Mouse (Mus musculus) G1E-ER4 (cell line): Measurements from ENCODE around the gene Vav1. TPM values are rescaled to one million over a fixed set of nuclear protein-coding genes. Genes with fewer than 3 reads are reported as not detected.

Experiments
- GATA1 ChIP-seq: IDR thresholded peaks from one replicate; pipeline ENCODE4 v1.8.0; 2012; ENCODE audit warnings: low read length, inconsistent platforms
- polyA plus RNA-seq: library from polyadenylated mRNA; stranded (reverse); fragments of >175 nt; gene quantifications from 2 replicates; pipeline ENCODE4 v1.2.3, GENCODE M21; 2012

Gene Vav1
- polyA plus RNA-seq, 1 experiment, result 39.8 TPM

DNA sequence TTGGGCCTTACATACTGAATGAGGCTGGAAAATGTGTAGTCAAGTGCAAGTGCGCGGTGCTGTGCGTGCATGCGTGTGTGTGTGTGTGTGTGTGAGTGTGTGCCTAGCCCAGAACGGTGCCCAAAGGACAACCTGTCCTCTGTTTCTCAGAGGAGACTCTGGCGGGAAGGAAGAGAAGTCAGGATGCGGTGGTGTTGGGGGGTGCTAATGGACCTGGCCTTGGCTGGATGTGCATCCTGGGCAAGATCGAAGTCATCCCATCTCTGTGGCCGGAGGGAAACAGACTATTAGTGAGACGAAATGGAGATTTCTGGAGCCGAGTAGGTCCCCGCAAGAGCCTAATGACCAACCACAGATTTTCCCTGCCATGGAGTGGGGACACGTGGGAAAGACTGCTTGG is 30.1 kb upstream of the Vav1 start:
- no peak for TF ChIP-seq GATA1

DNA sequence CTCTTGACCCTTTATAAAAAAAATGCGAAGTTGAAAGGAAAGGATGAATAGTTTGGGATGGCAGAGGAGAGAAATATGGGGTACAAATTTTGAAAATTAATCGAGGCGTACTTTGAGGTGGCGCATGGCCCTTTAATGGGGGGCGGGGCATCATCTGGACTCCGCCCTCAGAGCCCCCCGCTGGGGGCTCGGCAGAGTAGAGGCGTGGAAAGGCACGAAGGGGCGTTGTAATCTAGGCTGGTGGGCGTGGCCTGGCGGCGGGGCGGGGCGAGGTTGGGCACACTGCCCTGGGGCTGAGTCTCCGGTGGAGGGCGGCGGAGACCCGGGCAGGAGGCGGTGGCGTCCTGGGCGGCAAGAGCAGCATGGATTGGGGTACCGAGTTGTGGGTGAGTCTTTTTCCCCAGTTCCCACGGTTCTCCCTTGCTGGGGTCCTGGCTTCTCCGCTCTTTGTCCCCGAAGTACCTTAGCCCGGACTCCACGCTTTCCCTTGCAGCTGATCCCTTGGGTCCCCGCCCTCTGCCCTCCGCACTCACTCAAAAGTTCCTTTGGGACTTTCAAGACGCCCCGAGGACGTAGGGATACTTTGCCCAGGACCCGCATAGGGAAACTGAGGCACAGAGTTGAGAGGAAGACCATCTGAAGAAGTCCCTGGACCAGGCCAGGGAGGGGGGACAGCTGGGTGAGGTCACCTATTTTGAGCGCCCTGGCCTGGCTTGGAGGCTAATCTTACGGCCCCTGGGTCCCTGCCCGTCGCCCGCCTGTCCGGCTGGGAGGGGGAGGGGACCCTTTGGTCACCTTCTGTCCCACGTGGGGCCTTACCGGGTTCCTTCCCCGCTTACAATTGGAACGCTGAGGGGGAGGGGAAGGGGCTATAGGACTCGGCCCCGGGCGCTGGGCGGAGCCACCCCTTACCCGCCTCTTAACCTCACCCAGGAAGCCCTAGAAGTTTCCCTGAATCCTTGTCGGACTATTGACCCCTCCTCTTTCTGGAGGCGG is 29.4 kb upstream of the Vav1 start, which contains the start of gene Trip10:
Gene Trip10 (plus strand): TSS at position 270 of the 996 bp plus-strand sequence.
- TF ChIP-seq GATA1, result no peak

DNA sequence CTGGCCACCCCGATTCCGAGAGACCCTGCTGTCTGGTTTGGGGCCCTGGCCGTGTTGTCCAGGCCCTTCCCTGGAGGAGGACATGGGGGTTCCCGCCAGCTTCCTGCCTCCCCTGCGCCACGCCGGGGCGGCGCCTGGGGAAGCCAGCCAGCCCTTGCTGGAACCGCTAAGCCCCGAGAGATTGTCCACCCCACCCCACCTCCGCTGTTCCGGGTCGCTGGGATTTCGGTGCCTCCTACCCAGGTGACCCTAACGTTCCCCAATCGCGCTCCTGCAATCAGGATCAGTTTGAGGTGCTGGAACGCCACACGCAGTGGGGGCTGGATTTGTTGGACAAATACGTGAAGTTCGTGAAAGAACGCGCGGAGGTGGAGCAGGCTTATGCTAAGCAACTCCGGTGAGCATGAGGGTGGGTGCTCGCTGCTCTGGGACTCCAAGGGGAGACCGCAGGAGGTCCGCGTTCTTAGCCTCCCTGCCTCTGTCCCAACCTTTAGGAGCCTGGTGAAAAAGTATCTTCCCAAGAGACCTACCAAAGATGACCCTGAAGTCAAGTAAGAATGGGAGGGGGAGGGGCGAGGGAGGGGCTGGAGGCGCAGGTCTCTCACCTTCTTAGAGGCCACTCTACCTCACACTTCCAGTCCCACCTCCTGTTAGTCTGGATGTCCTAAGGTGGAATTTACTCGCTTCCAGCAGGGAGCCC is 28.3 kb upstream of the Vav1 start:
- no peak for TF ChIP-seq GATA1

DNA sequence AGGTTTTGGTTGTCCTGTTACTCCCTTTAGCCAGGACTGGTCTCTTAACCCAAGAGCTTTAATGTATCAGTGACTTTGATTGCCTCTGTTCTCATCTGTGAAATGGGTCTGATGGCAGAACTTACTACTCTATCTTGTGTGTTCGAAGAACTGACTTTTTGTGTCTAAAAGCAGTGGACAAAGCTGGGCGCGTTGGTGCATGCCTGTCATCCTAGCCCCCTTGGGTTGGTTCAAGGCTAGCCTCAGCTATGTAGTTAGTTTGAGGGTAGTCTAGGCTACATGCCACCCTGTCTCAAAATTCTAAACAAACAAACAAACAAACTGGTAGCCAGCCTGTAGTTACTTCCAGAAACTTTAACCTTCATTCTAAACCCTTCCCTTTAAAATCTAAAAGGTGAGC is 27.5 kb upstream of the Vav1 start:
- TF ChIP-seq GATA1, result no peak

DNA sequence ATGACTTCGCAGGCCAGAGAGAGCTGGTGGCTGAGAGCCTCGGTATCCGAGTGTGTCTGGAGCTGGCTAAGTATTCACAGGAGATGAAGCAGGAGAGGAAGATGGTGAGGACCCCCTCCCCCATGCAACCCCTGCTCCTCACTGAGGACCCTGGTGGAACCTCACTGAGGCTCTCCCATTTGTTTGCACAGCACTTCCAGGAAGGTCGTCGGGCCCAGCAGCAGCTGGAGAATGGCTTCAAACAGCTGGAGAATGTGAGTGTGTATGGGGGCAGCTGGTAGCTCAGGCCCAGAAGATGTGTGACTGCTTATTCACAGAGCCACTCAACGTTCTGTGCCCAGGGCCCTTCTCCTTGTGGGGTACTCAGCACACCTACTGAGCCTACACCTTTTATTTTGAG is 25.6 kb upstream of the Vav1 start:
- no peak for TF ChIP-seq GATA1

DNA sequence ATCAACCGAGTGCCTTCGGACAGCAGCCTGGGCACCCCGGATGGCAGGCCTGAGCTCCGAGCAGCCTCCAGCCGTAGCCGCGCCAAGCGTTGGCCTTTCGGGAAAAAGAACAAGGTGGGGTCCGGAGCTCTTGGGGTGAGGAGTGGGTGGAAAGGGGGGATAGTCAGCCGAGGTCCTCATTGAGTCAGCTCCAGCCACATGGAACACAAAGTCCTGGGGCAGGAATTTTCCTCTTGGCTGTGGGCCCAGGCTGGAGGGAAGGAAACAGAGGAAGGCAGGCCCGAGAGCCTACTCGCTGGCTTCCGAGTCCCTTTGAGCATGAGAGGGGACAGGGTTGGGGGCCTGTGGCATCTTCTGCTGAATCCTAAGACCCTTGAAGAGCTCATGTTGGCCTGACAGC is 23.5 kb upstream of the Vav1 start:
- no peak for TF ChIP-seq GATA1

DNA sequence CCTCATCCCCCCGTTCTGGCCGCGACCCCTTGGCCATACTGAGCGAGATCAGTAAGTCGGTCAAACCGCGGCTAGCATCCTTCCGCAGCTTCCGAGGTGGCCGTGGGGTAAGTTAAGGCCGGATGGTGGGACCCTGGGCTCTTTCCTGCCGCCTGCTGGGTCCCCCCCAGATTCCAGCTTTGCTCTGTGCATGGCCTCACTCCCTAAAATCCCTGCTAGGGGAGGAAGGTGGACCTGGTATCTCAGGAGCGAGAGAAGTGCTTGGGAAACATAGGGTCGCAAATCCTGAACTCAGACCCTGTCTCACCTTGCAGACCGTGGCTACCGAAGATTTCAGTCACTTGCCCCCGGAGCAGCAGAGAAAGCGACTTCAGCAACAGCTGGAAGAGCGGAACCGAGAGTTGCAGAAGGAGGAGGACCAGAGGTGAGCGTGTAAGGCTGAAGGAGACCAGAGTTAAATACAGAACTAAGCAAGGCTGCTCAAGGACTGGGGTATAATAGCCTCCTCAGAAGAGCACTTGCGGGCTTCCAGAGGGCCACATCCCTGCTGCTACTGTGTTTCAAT is 21.9 kb upstream of the Vav1 start:
- TF ChIP-seq GATA1, result no peak

DNA sequence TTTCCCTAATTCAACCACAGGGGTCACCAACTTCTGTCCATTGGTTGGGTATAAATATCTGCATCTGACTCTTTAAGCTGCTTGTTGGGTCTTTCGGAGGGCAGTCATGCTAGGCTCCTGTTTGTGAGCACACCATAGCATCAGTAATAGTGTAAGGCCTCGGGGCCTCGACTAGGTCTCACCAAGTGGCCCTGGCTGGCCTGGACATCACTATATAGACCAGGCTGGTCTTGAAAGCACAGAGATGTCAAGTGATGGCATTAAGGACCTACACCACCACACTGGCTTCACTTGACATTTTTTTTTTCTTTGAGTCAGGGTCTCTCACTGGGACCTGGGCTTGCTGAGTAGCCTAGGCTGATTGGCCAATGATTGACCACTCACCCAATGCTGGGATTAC is 20.7 kb upstream of the Vav1 start:
- TF ChIP-seq GATA1, result no peak

DNA sequence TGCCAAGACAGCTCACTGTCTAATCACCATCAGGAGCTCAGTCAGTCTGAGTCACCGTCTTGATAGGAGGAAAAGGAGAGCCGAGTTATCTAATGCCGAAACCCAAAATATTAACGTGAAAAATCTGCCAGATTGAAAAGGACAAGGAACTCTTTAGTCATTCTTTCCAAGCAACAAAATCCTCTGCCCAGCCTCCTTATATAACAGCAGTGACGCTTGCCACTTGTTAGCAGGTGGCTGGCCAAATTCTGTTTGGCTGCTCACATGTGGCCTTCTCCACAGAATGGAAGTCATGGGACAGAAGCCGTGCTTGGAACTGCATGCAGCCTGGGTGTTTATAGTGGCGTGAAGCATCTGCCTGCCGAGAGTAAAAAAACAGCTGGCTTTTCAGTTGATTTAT is 19.2 kb upstream of the Vav1 start:
- TF ChIP-seq GATA1, result no peak

DNA sequence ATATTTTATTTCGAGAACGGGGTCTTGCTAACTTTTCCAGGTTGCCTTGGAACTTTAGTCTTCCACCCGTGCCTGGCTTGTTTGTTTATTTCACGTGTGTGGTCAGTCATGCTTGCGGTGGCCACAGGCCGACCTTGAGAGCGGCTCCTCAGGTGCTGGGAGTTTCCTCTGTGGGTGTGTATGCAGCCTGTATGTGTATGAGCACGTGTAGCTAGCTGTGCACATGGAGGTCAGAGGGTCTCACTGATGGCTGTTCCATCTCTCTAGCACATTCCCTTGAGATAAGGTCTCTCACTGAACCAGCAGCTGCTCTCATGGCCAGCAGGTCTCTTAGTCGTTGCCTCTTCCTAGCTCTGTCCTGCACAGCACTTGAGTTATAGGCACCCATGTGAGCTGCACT is 18.5 kb upstream of the Vav1 start:
- no peak for TF ChIP-seq GATA1

DNA sequence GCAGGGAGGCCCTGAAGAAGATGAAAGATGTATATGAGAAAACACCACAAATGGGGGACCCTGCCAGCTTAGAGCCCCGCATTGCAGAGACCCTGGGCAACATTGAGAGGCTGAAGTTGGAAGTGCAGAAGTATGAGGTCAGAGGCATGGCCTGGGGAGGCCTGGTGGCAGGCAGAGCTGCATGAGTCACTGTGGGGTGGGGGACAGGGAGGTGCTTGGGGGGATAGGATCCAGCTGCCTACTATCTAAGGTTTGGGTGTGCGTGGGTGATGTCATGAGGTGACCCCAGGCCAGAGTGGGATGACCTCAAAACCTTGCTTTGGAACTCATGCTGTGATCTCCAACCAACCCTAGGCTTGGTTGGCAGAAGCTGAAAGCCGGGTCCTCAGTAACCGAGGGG is 17.6 kb upstream of the Vav1 start:
- no peak for TF ChIP-seq GATA1

DNA sequence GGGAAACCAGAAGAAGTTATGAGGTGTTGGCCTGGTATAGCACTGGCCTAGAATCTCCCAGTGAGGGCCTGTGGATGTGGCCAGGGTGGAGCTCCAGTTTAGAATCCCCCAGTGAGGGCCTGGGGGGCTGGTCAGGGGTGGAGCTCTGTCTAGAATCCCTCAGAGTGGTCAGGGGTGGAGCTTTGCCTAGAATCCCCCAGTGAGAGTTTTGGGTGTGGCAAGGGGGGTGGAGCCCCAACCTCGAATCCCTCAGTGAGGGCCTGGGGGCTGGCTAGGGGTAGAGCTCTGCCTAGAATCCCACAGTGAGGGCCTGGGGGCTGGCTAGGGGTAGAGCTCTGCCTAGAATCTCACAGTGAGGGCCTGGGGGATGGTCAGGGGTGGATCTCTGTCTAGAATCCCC is 17.1 kb upstream of the Vav1 start:
- no peak for TF ChIP-seq GATA1

DNA sequence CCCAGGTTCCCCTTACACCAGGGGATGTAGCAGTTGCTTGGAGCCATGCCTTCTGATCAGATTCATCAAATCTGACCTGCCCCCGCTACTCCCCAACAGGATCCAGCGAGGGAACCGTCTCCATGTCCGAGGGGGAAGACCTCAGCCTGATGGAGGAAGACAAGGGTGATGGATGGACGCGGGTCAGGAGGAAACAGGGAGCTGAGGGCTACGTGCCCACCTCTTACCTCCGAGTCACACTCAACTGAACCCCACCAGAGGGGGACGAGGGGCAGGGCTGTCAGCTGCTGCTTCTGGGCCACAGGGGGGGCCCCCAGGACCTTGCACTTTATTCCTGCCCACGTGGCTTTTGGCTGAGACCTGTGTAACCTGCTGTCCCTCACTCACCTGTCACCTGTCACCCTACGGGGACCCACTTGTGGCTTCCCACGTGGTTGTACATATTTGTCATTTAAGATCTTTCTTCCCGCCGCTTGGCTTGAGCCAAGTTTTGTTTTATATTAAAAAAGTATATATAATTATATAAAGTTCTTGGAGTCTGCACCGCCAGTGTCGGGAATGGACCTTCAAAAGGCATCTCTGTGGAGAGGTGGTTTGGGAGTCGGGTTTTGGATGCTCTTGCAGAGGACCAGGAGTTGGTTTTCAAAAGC is 15.9 kb upstream of the Vav1 start:
- no peak for TF ChIP-seq GATA1

DNA sequence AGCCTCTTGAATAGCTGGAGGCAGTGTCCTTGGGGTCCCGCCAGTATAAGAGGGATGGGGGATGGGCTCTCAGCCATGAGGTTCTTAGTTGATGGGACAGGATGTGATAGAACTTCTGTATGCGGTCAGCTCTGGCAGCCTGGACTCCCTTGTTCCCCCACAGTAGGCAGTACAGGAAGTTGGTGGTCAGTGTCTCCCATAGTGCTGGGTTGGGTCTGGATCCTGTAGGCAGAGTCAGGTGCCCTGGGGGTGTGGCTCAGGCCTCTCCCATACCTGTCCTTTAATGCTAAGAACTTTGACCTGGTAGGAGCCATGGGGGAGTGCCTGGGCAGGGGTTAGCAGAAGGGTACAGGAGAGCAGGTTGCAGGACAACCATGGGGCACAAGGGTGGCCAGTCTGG is 14.7 kb upstream of the Vav1 start:
- TF ChIP-seq GATA1, result no peak

DNA sequence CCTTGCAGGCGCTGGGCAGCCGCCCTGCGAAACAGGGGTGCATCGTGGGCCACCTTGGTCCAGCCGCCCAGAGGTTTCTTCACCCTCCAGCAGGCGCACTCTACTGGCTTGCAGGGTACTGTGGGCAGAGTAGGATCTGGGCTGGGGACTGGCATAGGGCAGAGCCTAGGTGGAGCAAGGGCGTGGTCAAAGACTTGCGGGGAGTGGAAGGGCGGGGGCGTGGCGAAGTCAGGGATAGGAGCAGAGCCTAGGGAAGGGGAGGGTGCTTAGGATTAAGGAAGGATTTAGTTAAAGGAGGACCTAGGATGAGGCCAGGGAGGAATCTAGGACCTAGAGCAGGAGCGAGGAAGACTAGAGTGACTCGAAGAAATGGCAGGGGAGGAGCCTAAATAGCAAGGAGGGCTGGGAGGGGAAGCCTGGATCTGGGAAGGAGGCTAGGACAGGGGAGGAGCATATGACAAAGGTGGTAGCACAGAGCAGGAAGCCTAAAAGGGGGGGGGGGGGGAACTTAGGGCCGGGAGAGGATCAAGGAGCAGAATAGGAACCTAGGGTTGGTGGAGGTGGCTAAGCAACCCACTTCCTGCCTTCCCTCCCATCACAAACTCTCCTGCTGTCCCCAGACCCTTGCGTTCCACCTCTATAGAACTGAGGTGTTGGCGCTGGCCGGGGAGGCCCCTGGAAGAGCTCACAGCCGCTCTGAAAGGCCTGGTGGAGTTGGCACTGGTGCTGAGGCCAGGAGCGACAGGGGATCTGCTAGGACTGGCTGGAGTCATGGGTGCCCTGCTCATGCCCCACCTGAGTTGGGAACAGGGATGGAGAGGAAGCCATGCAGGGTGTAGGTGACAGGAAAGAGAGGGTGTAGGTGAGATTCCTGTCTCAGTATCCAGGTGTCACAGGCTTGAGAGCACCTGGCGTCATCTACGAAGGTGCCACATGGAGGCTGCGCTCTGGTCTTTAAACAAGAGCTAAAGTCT is 13.6 kb upstream of the Vav1 start:
- no peak for TF ChIP-seq GATA1
